Mouse (Mus musculus): ENCODE results near the gene Elmo2. TPM values are rescaled to one million over a fixed set of nuclear protein-coding genes. Genes with fewer than 3 reads are reported as not detected.

The Elmo2 gene
- polyA plus RNA-seq, 1 experiment from 2014 or later: 40.8 TPM

GRCm38 (mm10) chr2:165288315-165289031 is 37.8 kb downstream of the Elmo2 start:
- H3K27me3 ChIP-seq (replicated peaks): no peaks in the 10 kb centered on the region
- peaks cover 28% of the 10 kb centered on the region for H3K4me1 ChIP-seq
- no peaks in the 10 kb centered on the region for H3K9me3 ChIP-seq
- peak overlapping the region; percentile 55 for H3K27ac ChIP-seq (replicated peaks)
- no peak for ATAC-seq (ENCODE audit: extremely low read depth, insufficient number of reproducible peaks, low FRiP score, low TSS enrichment)
- peak overlapping the region; percentile 87 for H3K4me3 ChIP-seq
- H3K4me2 ChIP-seq: peak overlapping the region; percentile 97
- peaks cover 43% of the 10 kb centered on the region for H3K36me3 ChIP-seq
- H3K9ac ChIP-seq: peak overlapping the region; percentile 91
- WGBS: 55% methylated on average over 18 of the region's 18 CpGs

DNA sequence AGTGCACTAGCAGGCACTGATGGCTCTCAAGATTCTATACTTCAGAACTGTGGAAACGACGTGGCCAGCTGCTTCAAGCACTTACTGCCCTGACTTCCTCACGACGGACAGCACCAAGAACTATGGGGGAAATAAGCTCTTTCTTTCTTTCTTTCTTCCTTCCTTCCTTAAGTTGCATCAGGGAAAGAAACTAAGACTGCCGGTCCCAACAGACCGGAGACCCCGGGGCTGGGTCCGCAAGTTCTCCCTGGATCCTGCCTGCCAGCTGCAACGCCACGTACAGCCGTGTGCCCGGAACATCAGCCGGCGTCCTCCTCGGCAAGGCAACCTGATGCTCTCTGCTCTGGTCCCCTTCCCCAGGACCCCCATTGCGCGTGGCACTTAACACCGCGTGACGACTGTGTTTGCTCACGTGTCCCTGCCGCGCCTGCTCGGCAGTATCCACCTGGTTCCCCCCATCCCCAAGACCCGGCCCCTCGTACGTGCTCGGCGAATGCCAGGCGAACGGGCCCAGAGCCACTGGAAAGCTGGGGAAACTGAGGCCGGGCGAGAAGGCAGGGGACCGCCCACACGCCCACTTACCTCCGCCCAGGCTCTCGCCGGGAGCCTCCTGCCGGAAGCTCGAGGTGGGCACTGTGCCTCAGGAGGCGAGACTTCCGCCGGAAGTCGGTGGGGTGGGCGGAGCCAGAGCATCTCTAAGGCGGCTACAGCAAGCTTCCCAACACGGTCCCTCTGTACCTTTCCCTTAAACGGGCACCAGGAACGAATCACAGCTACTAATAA is 38.9 kb downstream of the Elmo2 start, which contains the start of gene Slc35c2:
Gene Slc35c2, minus strand, starts transcription at position 668 of the 783 bp plus-strand sequence.
- no peaks in the 10 kb centered on the region for H3K9me3 ChIP-seq
- H3K4me3 ChIP-seq: peak within 1 kb of the TSS; percentile 87
- H3K27ac ChIP-seq (replicated peaks): peak within 1 kb of the TSS; percentile 55
- peak; percentile 50; the same call in 1 of the 2 replicates for ATAC-seq (ENCODE audit: extremely low read depth, insufficient number of reproducible peaks, low FRiP score, low TSS enrichment)
- peak within 1 kb of the TSS; percentile 91 for H3K9ac ChIP-seq
- no peaks in the 10 kb centered on the region for H3K27me3 ChIP-seq (replicated peaks)
- H3K4me1 ChIP-seq: peaks cover 28% of the 10 kb centered on the region
- H3K36me3 ChIP-seq: peaks cover 38% of the 10 kb centered on the region
- under 1% methylated on average over 49 of the region's 49 CpGs for WGBS
- H3K4me2 ChIP-seq: peak within 1 kb of the TSS; percentile 97

GRCm38 (mm10) chr2:165286361-165287201 is 39.7 kb downstream of the Elmo2 start:
- Histone ChIP-seq H3K9ac (peak overlapping the region; percentile 91), H3K4me3 (peak overlapping the region; percentile 87), H3K4me2 (peak overlapping the region; percentile 97), H3K9me3 (no peaks in the 10 kb centered on the region), H3K27ac (replicated peaks) (no peak overlapping the region), H3K36me3 (peaks cover 32% of the 10 kb centered on the region), H3K4me1 (peaks cover 31% of the 10 kb centered on the region), H3K27me3 (replicated peaks) (no peaks in the 10 kb centered on the region)
- 54% methylated on average over 18 of the region's 18 CpGs for WGBS
- no peak for ATAC-seq (ENCODE audit: extremely low read depth, insufficient number of reproducible peaks, low FRiP score, low TSS enrichment)

- no peak overlapping the region for H3K9ac ChIP-seq
- H3K36me3 ChIP-seq: peaks cover 29% of the 10 kb centered on the region
- 85% methylated on average over 8 of the region's 8 CpGs for WGBS
- no peak for ATAC-seq (ENCODE audit: extremely low read depth, insufficient number of reproducible peaks, low FRiP score, low TSS enrichment)
- peaks cover 31% of the 10 kb centered on the region for H3K4me1 ChIP-seq
- H3K4me3 ChIP-seq: no peak overlapping the region
- H3K27ac ChIP-seq (replicated peaks): no peak overlapping the region
- no peaks in the 10 kb centered on the region for H3K9me3 ChIP-seq
- H3K4me2 ChIP-seq: no peak overlapping the region
- H3K27me3 ChIP-seq (replicated peaks): no peaks in the 10 kb centered on the region
Observed at GRCm38 (mm10) chr2:165285621-165286020, 40.7 kb downstream of the Elmo2 start.

- WGBS: 70% methylated on average over 3 of the region's 3 CpGs
- H3K4me2 ChIP-seq: no peak overlapping the region
- H3K27ac ChIP-seq (replicated peaks): no peak overlapping the region
- ATAC-seq (ENCODE audit: extremely low read depth, insufficient number of reproducible peaks, low FRiP score, low TSS enrichment): no peak
- no peak overlapping the region for H3K9ac ChIP-seq
- no peaks in the 10 kb centered on the region for H3K27me3 ChIP-seq (replicated peaks)
- H3K36me3 ChIP-seq: peaks cover 29% of the 10 kb centered on the region
- H3K9me3 ChIP-seq: no peaks in the 10 kb centered on the region
- no peak overlapping the region for H3K4me3 ChIP-seq
- peaks cover 31% of the 10 kb centered on the region for H3K4me1 ChIP-seq
Observed at GRCm38 (mm10) chr2:165285034-165285433, 41.2 kb downstream of the Elmo2 start.

DNA sequence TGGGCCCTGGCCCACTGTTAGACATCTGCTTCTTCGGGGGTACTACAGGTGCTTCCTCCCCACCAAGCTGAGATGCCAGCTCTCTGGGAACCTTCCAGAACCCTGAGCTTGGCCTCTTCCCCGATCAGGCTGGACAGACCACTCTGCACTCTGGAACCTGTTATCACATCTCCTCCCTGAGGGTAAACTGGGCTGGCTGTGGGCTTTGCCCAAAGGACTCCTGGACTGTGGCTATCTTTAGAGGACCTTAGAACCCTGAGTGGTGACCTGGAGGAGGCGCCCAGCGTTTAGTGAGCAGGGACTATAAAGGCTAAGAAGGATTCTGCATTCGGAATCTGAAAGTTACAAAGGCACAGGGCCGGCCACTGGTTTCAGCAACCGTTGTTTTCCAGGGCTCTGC is 41.9 kb downstream of the Elmo2 start:
- no peak for ATAC-seq (ENCODE audit: extremely low read depth, insufficient number of reproducible peaks, low FRiP score, low TSS enrichment)
- no peaks in the 10 kb centered on the region for H3K27me3 ChIP-seq (replicated peaks)
- no peaks in the 10 kb centered on the region for H3K9me3 ChIP-seq
- no peak overlapping the region for H3K4me2 ChIP-seq
- H3K27ac ChIP-seq (replicated peaks): no peak overlapping the region
- H3K9ac ChIP-seq: 0 out of 2 replicates have a peak overlapping the region, but pooled peaks have one; percentile 3
- peaks cover 24% of the 10 kb centered on the region for H3K36me3 ChIP-seq
- 77% methylated on average over 7 of the region's 7 CpGs for WGBS
- no peak overlapping the region for H3K4me3 ChIP-seq
- peaks cover 31% of the 10 kb centered on the region for H3K4me1 ChIP-seq

- Histone ChIP-seq H3K4me3 (no peak overlapping the region), H3K36me3 (peaks cover 22% of the 10 kb centered on the region), H3K27me3 (replicated peaks) (no peaks in the 10 kb centered on the region), H3K27ac (replicated peaks) (no peak overlapping the region), H3K9ac (no peak overlapping the region), H3K4me1 (peaks cover 28% of the 10 kb centered on the region), H3K9me3 (no peaks in the 10 kb centered on the region), H3K4me2 (no peak overlapping the region)
- ATAC-seq (ENCODE audit: extremely low read depth, insufficient number of reproducible peaks, low FRiP score, low TSS enrichment): no peak
- 84% methylated on average over 3 of the region's 3 CpGs for WGBS
Observed at GRCm38 (mm10) chr2:165283644-165284043, 42.6 kb downstream of the Elmo2 start.

GRCm38 (mm10) chr2:165281779-165282311 is 44.4 kb downstream of the Elmo2 start:
- no peak overlapping the region for H3K9ac ChIP-seq
- ATAC-seq (ENCODE audit: extremely low read depth, insufficient number of reproducible peaks, low FRiP score, low TSS enrichment): no peak
- no peak overlapping the region for H3K4me2 ChIP-seq
- 76% methylated on average over 2 of the region's 6 CpGs for WGBS
- no peaks in the 10 kb centered on the region for H3K9me3 ChIP-seq
- no peaks in the 10 kb centered on the region for H3K27me3 ChIP-seq (replicated peaks)
- no peak overlapping the region for H3K27ac ChIP-seq (replicated peaks)
- H3K36me3 ChIP-seq: peaks cover 32% of the 10 kb centered on the region
- peaks cover 15% of the 10 kb centered on the region for H3K4me1 ChIP-seq
- no peak overlapping the region for H3K4me3 ChIP-seq

DNA sequence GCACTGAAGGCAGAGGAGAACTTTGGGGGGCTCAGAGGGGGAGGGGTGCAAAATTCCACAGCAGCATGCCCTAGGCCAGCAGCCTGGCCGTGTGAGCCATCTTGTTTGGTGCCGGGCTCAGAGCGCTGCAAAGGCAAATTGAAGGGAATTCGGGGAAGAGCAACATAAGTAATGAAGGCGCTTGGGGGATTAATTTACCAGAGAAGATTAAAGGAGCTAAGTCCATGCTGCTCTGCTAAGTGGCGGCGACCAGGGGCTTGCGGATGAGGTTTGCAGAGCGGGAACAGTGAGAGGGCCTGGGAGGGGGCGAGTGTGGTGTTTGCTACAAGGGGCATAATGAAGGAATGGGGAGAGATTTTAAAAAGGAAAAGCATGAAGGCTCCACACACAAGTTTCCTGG is 46.9 kb downstream of the Elmo2 start:
- no peak overlapping the region for H3K4me3 ChIP-seq
- H3K36me3 ChIP-seq: peaks cover 37% of the 10 kb centered on the region
- H3K9me3 ChIP-seq: no peaks in the 10 kb centered on the region
- 68% methylated on average over 10 of the region's 10 CpGs for WGBS
- H3K9ac ChIP-seq: no peak overlapping the region
- 0 out of 2 replicates have a peak, but pooled peaks cover 3% of the 10 kb centered on the region for H3K4me1 ChIP-seq
- no peaks in the 10 kb centered on the region for H3K27me3 ChIP-seq (replicated peaks)
- ATAC-seq (ENCODE audit: extremely low read depth, insufficient number of reproducible peaks, low FRiP score, low TSS enrichment): no peak
- H3K27ac ChIP-seq (replicated peaks): no peak overlapping the region
- H3K4me2 ChIP-seq: no peak overlapping the region

DNA sequence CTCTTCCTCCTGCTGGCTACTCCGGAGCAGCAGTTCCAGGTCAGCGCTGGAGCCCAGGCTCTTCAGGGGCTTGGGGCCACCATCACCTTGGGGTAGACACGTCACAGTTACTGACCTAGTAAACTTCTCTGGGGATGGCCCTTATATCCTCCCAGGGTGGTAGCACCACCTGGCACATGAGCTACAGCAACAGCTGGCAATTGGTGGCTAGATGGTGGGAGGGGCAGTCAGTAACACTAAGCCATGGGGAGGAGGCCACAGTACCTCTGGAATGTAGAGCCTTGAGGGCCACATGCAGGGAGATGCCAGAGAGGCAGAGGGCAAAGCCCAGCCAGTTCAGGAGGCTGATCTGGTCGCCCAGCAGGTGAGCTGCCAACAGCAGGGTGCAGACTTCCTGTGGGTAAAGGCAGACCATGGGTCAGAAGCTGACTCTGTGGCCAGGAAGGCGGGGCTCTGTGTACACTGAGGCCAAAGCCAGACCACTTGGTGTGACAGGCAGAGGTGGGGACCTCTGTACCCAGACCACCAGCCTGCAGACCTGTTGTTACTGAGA is 49.0 kb downstream of the Elmo2 start:
- Histone ChIP-seq H3K27me3 (replicated peaks) (0 out of 2 replicates have a peak, but pooled peaks cover 13% of the 10 kb centered on the region), H3K27ac (replicated peaks) (no peak overlapping the region), H3K4me2 (no peak overlapping the region), H3K9ac (no peak overlapping the region), H3K9me3 (no peaks in the 10 kb centered on the region), H3K4me1 (0 out of 2 replicates have a peak, but pooled peaks cover 3% of the 10 kb centered on the region), H3K4me3 (no peak overlapping the region), H3K36me3 (peaks cover 30% of the 10 kb centered on the region)
- no peak for ATAC-seq (ENCODE audit: extremely low read depth, insufficient number of reproducible peaks, low FRiP score, low TSS enrichment)
- 84% methylated on average over 5 of the region's 5 CpGs for WGBS

Measured in heart, embryonic 13.5 days (tissue).